Mouse (Mus musculus) adrenal gland, postnatal 14 days (tissue): ENCODE results near the gene Col10a1. TPM values are rescaled to one million over a fixed set of nuclear protein-coding genes. Genes with fewer than 3 reads are reported as not detected.
"Not testable (repeated sequence)": the region's sequence is repeated elsewhere in the genome, so short reads cannot be mapped to it uniquely, and the experiment has no call there.

Experiments used
- DNase-seq: peaks from one replicate; pipeline ENCODE4 v3.0.0; 2021; ENCODE audit warnings: mixed read lengths
- long read RNA-seq, 2 experiments: library from polyadenylated mRNA; stranded (forward); transcript quantifications; one replicate each; pipeline ENCODE4 v2.0.0; 2021
- total RNA-seq: library from RNA; stranded (reverse); gene quantifications from 2 replicates; pipeline ENCODE4 v1.2.3, GENCODE M21; 2021

Gene Col10a1
- 0.19 and 0.30 TPM in 2 replicates for total RNA-seq
- long read RNA-seq, experiment 1 = 0 reads
- long read RNA-seq, experiment 2 = 0 reads

- no peak for DNase-seq
Observed at GRCm38 (mm10) chr10:34389681-34390080, at the start of gene Col10a1. Gene Col10a1 (plus strand): TSS chr10:34389981.

DNA sequence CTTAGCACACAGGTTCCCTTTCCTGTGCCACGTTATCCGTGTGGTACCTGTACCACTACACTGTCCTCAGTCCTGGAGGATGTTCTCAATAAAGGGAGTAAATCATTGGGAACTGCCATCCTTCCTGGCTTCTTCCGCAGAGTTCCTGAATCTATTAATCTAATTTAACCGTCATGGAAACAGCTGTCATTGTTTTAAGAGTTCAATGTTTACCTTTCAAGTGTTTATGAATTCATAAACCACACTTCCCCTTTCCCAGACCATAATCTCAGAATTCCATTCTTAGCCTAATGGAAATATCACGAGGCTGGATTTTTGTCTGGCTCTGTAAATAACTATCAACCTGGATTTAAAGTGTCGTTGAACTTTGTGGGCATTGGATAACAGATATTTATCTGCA, 48.8 kb upstream of the Col10a1 start:
- no peak for DNase-seq

DNA sequence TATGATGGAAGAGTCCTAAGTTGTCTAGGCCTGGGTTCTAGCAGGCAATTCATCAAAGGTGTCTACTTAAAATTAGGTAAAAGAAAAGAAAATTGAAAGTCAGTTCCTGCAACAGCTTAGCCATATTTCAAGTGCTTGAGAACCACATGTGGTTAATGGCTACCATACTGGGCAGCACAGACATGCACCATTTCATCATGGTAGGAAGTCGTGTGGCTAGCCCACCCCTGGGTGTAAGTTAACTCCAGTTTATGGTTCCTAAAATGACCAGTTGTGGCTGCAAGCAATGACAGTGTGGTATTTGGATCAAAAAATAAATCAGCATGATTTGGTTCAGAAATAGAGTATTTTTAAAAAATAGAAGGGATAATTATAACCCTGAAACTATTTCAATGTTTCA, 47.9 kb upstream of the Col10a1 start:
- no peak for DNase-seq

DNA sequence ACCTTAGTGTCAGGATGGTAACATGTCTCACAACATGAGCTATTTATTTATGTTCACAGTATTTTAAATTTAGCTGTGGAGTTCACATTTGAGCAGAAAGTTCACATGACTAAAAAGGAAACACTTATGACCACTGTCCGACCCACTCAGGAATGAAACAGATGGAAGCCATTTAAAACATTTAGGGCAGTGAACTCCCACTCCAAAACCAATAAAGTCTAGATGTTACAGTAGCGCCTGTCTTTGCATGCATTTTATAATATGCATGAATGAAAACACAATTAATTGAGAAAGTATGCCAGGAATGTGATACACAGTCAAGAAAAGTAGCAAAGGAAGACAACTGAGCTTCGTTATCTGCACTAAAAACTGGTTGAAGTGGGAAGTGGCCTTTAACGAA, 37.6 kb upstream of the Col10a1 start:
- no peak for DNase-seq

DNA sequence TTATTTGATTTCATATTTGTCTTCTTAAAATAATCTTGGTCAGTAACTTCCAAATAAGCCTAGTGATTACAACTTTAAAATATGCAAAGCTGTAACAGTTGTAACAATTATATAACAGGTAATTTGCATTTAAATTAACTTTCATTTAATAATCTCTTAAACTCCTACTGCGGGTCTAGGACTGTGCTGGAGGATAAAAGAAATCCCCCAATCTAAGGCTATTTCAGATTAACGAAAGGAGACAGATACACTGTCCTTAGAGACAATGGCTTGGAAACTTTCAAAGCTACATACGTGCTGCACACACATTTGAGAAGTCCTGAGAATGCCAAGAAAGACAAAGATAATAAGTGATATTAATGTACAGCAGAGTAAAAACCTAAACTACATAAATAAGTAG, 31.5 kb upstream of the Col10a1 start:
- no peak for DNase-seq

DNA sequence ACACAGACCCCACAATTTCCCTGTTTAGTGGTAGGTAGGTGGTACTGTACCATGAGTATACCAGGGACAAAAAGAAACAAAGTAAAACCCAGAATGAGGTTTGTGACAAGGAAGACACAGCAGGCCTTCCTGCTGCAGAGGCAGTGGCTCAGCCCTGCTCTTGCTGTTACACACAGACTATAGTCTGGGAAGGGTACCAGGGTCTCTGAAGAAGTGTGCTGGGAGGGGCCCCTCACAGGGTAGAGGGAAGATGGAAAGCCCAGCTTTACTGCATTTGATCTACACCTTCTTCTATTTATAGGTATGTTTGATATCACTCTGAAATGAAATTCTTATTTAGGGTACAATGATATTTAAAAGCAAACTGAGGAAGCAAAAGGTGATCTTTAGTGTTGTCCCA, 26.0 kb upstream of the Col10a1 start:
- DNase-seq = peak; percentile 14

DNA sequence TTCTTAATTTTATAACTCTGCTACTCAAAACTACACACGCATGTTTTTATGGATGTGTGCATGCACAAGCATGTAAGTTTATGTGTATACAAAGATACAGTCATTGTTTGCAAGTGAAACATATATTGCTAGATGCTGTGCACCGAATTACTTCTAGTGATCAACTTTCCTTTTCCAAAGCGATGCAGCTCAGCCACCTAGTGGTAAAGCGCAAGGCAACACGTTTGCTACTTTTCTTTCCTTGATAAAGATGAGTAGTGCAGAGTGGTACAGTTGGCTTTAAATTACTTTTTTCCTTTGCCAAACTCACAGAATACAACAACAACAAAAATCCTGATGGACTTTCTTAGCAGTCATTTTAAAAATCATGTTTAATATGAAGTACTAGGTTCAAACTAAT, 21.6 kb upstream of the Col10a1 start:
- no peak for DNase-seq

- DNase-seq = no peak
Observed at GRCm38 (mm10) chr10:34373332-34373731, 16.4 kb upstream of the Col10a1 start.

DNA sequence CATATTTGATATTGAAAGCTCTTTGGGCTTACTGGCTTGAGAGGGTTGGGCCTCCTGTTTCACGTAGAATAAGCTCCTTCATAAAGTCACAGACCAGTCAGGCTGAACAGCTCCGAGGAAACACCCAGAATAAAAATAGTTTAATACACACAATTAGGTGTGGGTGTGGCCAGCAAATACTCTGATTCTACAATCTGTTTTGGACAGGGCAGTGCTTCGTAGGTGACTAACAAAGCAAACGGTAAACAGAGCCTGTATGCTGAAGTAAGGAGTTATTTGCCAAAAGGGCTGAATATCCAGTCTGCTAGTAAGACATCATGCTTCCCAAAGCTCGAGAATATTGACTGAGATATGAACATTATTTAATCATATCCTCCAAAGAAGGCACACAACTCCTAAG, 4.1 kb upstream of the Col10a1 start:
- no peak for DNase-seq

GRCm38 (mm10) chr10:34396959-34397358, 7.2 kb downstream of the Col10a1 start:
- DNase-seq = no peak

DNA sequence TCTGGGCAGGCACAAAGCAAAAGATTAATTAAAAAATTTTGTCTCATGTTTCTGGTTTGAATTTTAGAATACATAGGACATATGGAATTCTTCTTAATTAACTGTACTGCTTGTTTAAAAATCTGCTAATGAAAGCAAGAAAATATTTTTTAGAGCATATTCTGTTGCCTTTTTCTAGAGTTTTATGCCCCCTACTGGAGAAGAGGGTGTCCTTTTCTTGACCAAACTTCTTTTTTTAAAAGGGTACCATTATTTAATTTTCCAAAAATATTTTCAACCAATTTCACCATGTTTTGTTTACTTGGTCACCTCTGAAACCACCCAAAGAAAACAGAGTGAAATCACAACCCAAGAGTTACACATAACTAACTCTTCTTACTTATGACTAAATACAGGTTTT, 9.5 kb downstream of the Col10a1 start:
- DNase-seq = no peak

GRCm38 (mm10) chr10:34418204-34418756, 28.5 kb downstream of the Col10a1 start, which contains the start of gene Nt5dc1:
Gene Nt5dc1 (minus strand): TSS chr10:34418552.
- peak; percentile 98 for DNase-seq

DNA sequence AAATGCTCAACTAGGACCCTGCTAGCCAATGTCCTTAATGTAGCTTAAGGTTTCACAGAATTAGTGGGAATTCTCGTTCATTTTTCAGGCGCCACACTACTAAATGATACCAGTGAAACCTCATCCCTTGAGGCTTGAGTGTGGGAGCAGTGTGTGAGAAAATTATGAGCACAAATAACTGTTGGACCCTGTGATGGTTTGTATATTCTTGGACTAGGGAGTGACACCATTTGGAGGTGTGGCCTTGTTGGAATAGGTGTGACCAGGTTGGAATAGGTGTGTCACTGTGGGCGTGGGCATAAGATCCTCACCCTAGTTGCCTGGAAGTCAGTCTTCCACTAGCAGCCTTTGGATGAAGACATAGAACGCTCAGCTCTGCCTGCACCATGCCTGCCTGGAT, 29.0 kb downstream of the Col10a1 start:
- not testable (repeated sequence) for DNase-seq

DNA sequence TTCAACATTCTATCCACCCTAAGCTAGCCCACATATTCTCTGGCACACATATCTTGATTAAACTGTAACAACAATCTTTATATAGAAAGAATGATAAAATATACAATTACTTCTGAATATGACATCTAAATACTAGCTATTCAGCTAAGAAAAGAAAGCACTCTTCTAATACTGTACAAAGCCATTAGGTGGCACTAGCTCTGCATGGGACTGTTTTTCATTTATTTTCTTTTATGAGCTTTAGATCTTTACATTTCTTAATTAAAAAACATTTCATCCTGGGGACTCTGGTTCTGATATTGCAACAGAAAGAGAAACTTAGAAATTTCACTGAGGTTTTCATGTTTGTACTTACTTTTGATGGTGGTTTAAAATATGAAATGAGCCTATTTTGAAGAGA, 42.0 kb downstream of the Col10a1 start:
- no peak for DNase-seq

- DNase-seq = not testable (repeated sequence)
Observed at GRCm38 (mm10) chr10:34434191-34434590, 44.4 kb downstream of the Col10a1 start.

Other genes starting within 250 kb of the Col10a1 start
- gene Dse, start 182.3 kb upstream of the Col10a1 start, total RNA-seq = 10.9 and 12.2 TPM in 2 replicates
- gene Tspyl1, start 107.8 kb upstream of the Col10a1 start, total RNA-seq = 52.2 and 54.2 TPM in 2 replicates
- 12.5 and 16.1 TPM in 2 replicates for gene Tspyl4, start 92.5 kb upstream of the Col10a1 start, total RNA-seq
- gene Nt5dc1, start 28.6 kb downstream of the Col10a1 start, total RNA-seq = 17.5 and 20.2 TPM in 2 replicates
- 8.5 and 8.6 TPM in 2 replicates for gene Frk, start 93.4 kb downstream of the Col10a1 start, total RNA-seq